Mouse (Mus musculus) liver, embryonic 14.5 days (tissue): ENCODE measurements around the gene 1700023F06Rik.

Experiments
- CTCF ChIP-seq: IDR thresholded peaks from 2 replicates; pipeline ENCODE4 v1.5.1; 2016; ENCODE audit warnings: antibody characterized with exemption, low read depth, control low read depth
- EP300 ChIP-seq: IDR thresholded peaks from 2 replicates; pipeline ENCODE4 v1.6.1; 2016; ENCODE audit warnings: antibody characterized with exemption, low read depth

DNA sequence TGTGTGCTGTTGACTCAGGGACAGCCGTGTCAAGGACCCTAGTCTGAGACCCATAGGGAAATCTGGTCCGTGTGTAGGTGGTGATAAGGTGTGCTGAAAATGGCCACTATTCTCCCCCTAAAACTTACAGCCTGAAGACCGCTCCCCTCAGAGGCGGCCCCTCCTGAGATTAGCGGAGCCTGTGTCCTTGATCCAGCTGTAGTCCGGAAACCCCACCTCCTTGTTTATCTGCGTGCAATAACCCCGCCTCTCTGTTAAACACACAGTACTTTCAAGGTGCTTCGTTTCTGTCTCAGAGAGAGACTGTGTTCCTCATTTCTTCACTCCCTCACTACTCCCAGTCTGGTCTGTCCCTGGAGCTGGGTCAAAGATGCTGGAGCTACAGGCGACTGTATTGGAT is 44.0 kb downstream of the 1700023F06Rik start:
- TF ChIP-seq CTCF, result no peak
- TF ChIP-seq EP300, result no peak
